Mouse (Mus musculus) layer of hippocampus, adult 8-10 months (tissue): ENCODE results near the gene Dnajb6. TPM values are rescaled to one million over a fixed set of nuclear protein-coding genes. Genes with fewer than 3 reads are reported as not detected.
"Not testable (repeated sequence)": the region's sequence is repeated elsewhere in the genome, so short reads cannot be mapped to it uniquely, and the experiment has no call there.

Source experiments
- DNase-seq, 2 experiments: peaks; one replicate each; pipeline ENCODE4 v3.0.0; 2022; ENCODE audit warnings: low spot score in 2 of 2
- total RNA-seq, 4 experiments: library from RNA; stranded (reverse); gene quantifications; 2 replicates each; pipeline ENCODE4 v1.2.4; 2022

Gene Dnajb6
- total RNA-seq, 4 experiments from 2014 or later = 154 to 175 (median 168) TPM

GRCm38 (mm10) chr5:29759318-29759717 lies 23.8 kb downstream of the Dnajb6 start:
- no peak for DNase-seq

- DNase-seq = no peak
These were observed 35.4 kb downstream of the Dnajb6 start for GRCm38 (mm10) chr5:29770935-29771334.

GRCm38 (mm10) chr5:29772038-29772437 lies 36.5 kb downstream of the Dnajb6 start:
- no peak for DNase-seq

GRCm38 (mm10) chr5:29772651-29773330 lies 37.3 kb downstream of the Dnajb6 start:
- DNase-seq = peak; percentile 24 to 31

- no peak for DNase-seq
These were observed 38.1 kb downstream of the Dnajb6 start for GRCm38 (mm10) chr5:29773460-29774150.

GRCm38 (mm10) chr5:29775437-29775836 lies 39.9 kb downstream of the Dnajb6 start:
- DNase-seq = no peak

GRCm38 (mm10) chr5:29778029-29778428 lies 42.5 kb downstream of the Dnajb6 start:
- no peak for DNase-seq

GRCm38 (mm10) chr5:29779733-29780132 lies 44.2 kb downstream of the Dnajb6 start:
- DNase-seq = not testable (repeated sequence)

GRCm38 (mm10) chr5:29782261-29782660 lies 46.8 kb downstream of the Dnajb6 start:
- no peak for DNase-seq

- not testable (repeated sequence) for DNase-seq
These were observed 49.4 kb downstream of the Dnajb6 start for GRCm38 (mm10) chr5:29784906-29785305.

GRCm38 (mm10) chr5:29785953-29786352 lies 50.5 kb downstream of the Dnajb6 start:
- DNase-seq = not testable (repeated sequence)

- DNase-seq = not testable (repeated sequence)
These were observed 59.4 kb downstream of the Dnajb6 start for GRCm38 (mm10) chr5:29794933-29795332.

GRCm38 (mm10) chr5:29808940-29809339 lies 73.5 kb downstream of the Dnajb6 start:
- DNase-seq = no peak

- not testable (repeated sequence) for DNase-seq
These were observed 76.0 kb downstream of the Dnajb6 start for GRCm38 (mm10) chr5:29811377-29811921.

GRCm38 (mm10) chr5:29816523-29817242 lies 81.2 kb downstream of the Dnajb6 start:
- DNase-seq = no peak

GRCm38 (mm10) chr5:29817400-29817799 lies 81.9 kb downstream of the Dnajb6 start:
- no peak for DNase-seq

- no peak for DNase-seq
These were observed 82.8 kb downstream of the Dnajb6 start for GRCm38 (mm10) chr5:29818287-29818686.

- DNase-seq = peak in 1 of 2 experiments; percentile 19
These were observed 89.3 kb downstream of the Dnajb6 start for GRCm38 (mm10) chr5:29824796-29825195.

- DNase-seq = no peak
These were observed 91.3 kb downstream of the Dnajb6 start for GRCm38 (mm10) chr5:29826780-29827179.

- DNase-seq = no peak
These were observed 107.1 kb downstream of the Dnajb6 start for GRCm38 (mm10) chr5:29842444-29843166.

- DNase-seq = no peak
These were observed 109.5 kb downstream of the Dnajb6 start for GRCm38 (mm10) chr5:29845038-29845437.
